Mouse (Mus musculus): ENCODE measurements around the gene Gm10277. TPM values are rescaled to one million over a fixed set of nuclear protein-coding genes. Genes with fewer than 3 reads are reported as not detected.

Gm10277 gene
- total RNA-seq (2021) = not detected
- long read RNA-seq, experiment 1 = 0 reads
- long read RNA-seq, experiment 2 = 0 reads

DNA sequence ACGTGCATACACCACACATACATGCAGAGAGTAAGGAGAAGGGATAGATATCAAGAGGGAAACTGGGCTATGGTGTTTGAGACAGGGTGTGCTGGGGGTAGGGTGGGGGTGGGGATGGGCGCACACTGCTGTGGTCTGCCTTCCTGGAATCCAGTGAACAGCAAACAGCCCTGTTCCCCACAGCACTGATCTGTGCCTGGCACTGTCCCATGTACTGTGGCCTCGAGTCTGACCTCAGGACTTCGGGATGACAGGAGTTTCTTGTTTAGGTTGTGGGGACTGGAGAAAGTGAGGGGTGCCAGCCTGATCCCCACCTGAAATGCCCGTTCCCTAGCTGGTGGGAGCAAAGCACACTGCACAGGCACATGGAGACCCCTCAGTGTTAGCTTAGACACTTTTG, at the start of gene Gm10277:
TSS of gene Gm10277 (minus strand) at position 41 of the 400 bp plus-strand sequence.
- intact Hi-C loops (cut with DNase I) = no loop called here
- no peak for DNase-seq (ENCODE audit: low spot score in 2 of 2)

- intact Hi-C loops (cut with DNase I) = no loop called here
- no peak for DNase-seq (ENCODE audit: low spot score in 2 of 2)
These were observed 49.2 kb upstream of the Gm10277 start for GRCm38 (mm10) chr11:77836751-77837150.

GRCm38 (mm10) chr11:77836290-77836689, 48.7 kb upstream of the Gm10277 start:
- DNase-seq (ENCODE audit: low spot score in 2 of 2) = no peak
- intact Hi-C loops (cut with DNase I) = no loop called here

- intact Hi-C loops (cut with DNase I) = no loop called here
- no peak for DNase-seq (ENCODE audit: low spot score in 2 of 2)
These were observed 47.6 kb upstream of the Gm10277 start for GRCm38 (mm10) chr11:77835109-77835508.

DNA sequence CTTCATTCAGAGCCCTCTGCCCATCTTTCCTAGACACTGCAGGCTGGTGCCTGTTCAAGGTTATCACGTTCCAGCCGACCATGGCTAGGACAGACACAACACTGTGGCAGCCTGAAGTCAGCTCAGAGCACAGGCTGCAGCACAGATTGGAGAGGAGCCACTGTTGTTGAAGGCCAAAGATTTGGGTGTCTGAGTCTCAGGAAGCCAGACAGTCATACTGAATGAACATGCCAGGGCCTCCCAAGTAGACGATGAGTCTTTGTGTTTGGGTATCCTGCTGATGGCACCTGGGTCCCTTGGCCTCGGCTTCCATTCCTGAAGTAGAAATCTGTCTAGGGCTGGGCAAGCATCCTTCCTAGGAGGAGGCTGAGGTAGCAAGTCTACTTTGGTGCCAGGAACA, 45.0 kb upstream of the Gm10277 start:
- intact Hi-C loops (cut with DNase I) = loop anchor here (2.0 kb wide), 1 partner anchor 14 kb away; no protein-coding TSS in a partner anchor
- DNase-seq (ENCODE audit: low spot score in 2 of 2) = no peak

DNA sequence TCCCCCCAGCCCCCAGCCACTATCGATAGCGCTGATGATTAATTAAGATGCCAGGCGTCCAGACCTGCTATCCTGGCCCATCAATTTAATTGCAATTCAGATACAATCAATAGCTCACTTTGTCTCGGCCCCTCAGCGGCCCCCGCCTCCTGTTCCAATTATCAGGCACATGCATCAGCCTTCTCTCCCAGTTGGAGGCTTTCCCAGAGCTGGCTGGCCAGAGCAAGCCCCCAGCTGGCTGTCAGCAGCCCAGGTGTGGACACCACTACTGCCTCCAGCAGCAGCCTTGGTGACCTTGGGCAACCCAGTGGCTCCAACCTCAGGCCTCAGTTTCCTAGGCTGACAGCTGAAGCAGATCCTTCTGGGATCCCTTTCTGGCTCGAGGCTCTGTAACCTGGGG, 43.3 kb upstream of the Gm10277 start:
- no peak for DNase-seq (ENCODE audit: low spot score in 2 of 2)
- intact Hi-C loops (cut with DNase I) = no loop called here

GRCm38 (mm10) chr11:77829043-77829841, 41.7 kb upstream of the Gm10277 start:
- intact Hi-C loops (cut with DNase I) = no loop called here

GRCm38 (mm10) chr11:77828163-77828562, 40.6 kb upstream of the Gm10277 start:
- intact Hi-C loops (cut with DNase I) = no loop called here
- no peak for DNase-seq (ENCODE audit: low spot score in 2 of 2)

More at GRCm38 (mm10) chr11:77829043-77829841, 41.7 kb upstream of the Gm10277 start:
- DNase-seq (ENCODE audit: low spot score in 2 of 2) = no peak

GRCm38 (mm10) chr11:77827241-77827995, 39.9 kb upstream of the Gm10277 start:
- intact Hi-C loops (cut with DNase I) = loop anchor here (2.0 kb wide), 1 partner anchor 139 kb away; no protein-coding TSS in a partner anchor

DNA sequence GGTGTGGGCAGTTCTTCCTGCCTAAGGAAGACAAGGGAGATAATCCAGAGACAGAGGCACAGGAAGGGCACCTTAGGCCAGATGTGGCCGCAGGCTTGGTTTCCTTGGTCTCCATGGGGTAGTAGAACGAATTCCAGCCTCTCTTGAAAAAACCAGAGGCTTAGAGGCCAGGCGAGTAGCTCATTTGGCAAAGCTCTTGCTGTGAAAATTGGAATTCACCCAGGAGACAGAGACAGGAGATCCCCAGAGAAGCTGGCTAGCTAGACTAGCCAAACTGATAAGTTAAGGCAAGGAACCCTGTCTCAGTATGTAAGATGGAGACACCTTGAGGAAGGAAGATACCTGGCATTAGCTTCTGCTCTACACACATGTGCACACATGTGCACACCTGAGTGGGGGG, 38.8 kb upstream of the Gm10277 start:
- DNase-seq (ENCODE audit: low spot score in 2 of 2) = no peak
- intact Hi-C loops (cut with DNase I) = loop anchor here (2.0 kb wide), 1 partner anchor 140 kb away; no protein-coding TSS in a partner anchor

More at GRCm38 (mm10) chr11:77827241-77827995, 39.9 kb upstream of the Gm10277 start:
- peak; percentile 87 to 88 for DNase-seq (ENCODE audit: low spot score in 2 of 2)

- intact Hi-C loops (cut with DNase I) = loop anchor here (2.0 kb wide), 1 partner anchor 141 kb away; no protein-coding TSS in a partner anchor
- peak; percentile 78 to 80 for DNase-seq (ENCODE audit: low spot score in 2 of 2)
These were observed 38.3 kb upstream of the Gm10277 start for GRCm38 (mm10) chr11:77825853-77826252.

DNA sequence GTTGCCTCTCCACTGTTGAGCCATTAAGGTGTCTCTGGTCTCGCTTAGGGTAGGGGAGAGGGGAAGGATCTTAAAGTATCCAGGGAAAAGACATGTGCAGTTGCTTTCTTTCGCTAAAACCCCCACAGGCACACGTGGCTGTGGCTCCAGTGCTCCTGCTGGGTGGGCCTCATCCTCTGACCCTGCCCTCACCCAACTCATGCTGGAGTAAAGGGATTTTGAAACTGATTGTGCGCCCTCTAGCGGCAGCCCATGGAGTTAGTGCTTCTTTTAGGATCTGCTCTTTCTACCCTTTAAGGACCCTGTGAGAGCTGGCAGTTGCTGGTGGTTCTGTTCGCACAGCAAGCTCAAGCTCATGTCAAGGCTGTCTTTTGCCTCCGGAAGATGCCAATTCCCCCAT, 35.2 kb upstream of the Gm10277 start:
- DNase-seq (ENCODE audit: low spot score in 2 of 2) = peak; percentile 66 to 75
- intact Hi-C loops (cut with DNase I) = no loop called here

DNA sequence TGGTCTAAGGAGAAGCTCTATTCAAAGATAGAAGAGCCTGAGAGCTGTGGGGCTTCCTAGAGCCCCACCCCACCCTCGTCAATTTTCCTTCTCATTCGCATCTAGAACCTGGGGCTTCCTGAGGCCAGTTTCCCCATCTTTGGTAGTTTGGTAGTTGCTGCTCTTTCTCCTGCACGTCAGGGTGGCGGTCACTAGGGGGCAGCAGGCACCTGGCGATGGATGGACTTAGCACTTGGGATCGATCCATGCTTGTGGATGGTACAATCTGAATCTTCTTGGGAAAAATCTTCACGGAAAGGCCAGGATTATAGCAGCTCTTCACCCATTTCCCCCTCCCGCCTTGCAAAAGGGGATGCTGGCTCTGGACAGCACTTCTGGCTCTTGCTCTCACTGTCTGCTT, 34.1 kb upstream of the Gm10277 start:
- intact Hi-C loops (cut with DNase I) = no loop called here
- peak in 1 of 2 experiments; percentile 50 for DNase-seq (ENCODE audit: low spot score in 2 of 2)

- peak in 1 of 2 experiments; percentile 41 for DNase-seq (ENCODE audit: low spot score in 2 of 2)
- intact Hi-C loops (cut with DNase I) = no loop called here
These were observed 28.5 kb upstream of the Gm10277 start for GRCm38 (mm10) chr11:77816003-77816402.

- intact Hi-C loops (cut with DNase I) = no loop called here
These were observed 26.4 kb upstream of the Gm10277 start for GRCm38 (mm10) chr11:77813969-77814368.

DNA sequence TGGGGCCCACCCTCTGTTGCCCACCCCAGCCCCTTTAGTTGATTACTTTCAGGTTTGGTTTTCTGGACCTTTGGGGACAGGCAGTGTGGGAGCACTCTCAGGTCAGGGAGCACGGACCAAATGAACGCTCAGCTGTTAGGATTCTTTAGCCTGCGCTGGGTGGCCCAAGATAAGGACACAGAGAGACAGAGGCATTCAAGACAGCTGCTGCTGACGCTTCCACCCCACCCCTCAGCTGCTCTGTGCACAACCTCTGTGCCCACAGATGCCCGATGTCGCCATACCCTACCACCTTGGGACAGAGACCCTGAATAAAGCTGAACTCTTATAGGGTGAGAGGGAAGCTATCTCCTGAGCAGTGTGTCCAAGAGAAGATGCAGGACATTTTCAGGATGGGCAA, 22.5 kb upstream of the Gm10277 start:
- intact Hi-C loops (cut with DNase I) = no loop called here
- no peak for DNase-seq (ENCODE audit: low spot score in 2 of 2)

More at GRCm38 (mm10) chr11:77813969-77814368, 26.4 kb upstream of the Gm10277 start:
- DNase-seq (ENCODE audit: low spot score in 2 of 2) = no peak

- intact Hi-C loops (cut with DNase I) = no loop called here
- DNase-seq (ENCODE audit: low spot score in 2 of 2) = no peak
These were observed 21.7 kb upstream of the Gm10277 start for GRCm38 (mm10) chr11:77809215-77809614.

DNA sequence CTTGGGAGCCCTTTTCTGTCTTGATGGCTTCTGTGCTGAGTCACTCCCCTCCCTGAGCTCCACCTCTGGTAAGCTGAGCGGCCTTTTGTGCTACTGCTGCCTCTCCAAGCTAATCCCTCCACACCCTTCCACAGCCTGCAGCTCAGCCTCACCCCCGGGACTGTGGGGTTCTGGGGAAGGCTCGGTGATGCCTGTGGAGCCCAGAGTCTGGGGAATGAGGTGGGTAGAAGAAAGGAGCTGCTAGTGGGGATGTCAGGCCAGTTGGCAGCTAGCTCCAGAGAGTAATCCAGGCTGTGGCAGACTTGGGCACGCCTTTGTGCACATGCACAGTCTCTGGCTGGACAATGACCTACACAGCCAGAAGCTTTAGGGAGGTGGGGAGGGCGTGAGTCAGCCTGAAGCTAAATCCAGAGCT, 20.5 kb upstream of the Gm10277 start:
- no peak for DNase-seq (ENCODE audit: low spot score in 2 of 2)
- intact Hi-C loops (cut with DNase I) = no loop called here

- DNase-seq (ENCODE audit: low spot score in 2 of 2) = no peak
These were observed 19.3 kb upstream of the Gm10277 start for GRCm38 (mm10) chr11:77806855-77807254.

DNA sequence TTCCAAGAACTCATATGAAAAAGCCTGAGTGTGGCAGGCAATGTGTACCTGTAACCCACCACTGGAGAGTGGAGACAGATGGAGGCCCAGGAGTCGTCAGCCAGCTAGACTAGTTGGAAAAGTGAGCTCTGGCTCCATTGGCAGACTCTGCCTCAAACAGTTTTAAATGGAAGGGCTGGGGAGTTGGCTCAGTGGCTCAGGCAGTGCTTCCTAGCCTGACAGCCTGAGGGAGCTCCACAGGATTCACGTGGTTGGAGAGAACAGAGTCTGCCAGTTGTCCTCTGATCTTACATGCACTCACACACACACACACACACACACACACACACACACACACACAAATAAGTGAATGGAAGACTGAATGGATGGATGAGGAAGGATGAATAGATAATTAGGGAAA, 18.7 kb upstream of the Gm10277 start:
- intact Hi-C loops (cut with DNase I) = no loop called here
- DNase-seq (ENCODE audit: low spot score in 2 of 2) = no peak

More at GRCm38 (mm10) chr11:77806855-77807254, 19.3 kb upstream of the Gm10277 start:
- intact Hi-C loops (cut with DNase I) = no loop called here
